Mouse (Mus musculus) olfactory bulb, adult 2 months (tissue): ENCODE measurements around the gene Defb47. TPM values are rescaled to one million over a fixed set of nuclear protein-coding genes. Genes with fewer than 3 reads are reported as not detected.

ENCODE experiments used
- H3K27ac ChIP-seq: fragments of 200-500 bp; 2 replicates; pipeline ENCODE4 v1.5.1; 2012; ENCODE audit warnings: low read depth, low read length; ENCODE audit not compliant: insufficient read depth
- H3K4me1 ChIP-seq: fragments of 200-500 bp; 2 replicates; pipeline ENCODE4 v1.6.1; 2012; ENCODE audit warnings: low read length; ENCODE audit not compliant: control insufficient read depth, insufficient read depth
- H3K4me3 ChIP-seq: fragments of 200-500 bp; 2 replicates; pipeline ENCODE4 v1.5.1; 2012; ENCODE audit warnings: mild to moderate bottlenecking, low read depth, low read length, moderate library complexity; ENCODE audit not compliant: insufficient read depth
- CTCF ChIP-seq: fragments of 200-500 bp; IDR thresholded peaks from 2 replicates; pipeline ENCODE4 v1.5.1; 2012; ENCODE audit warnings: low read depth, mild to moderate bottlenecking, low read length, moderate library complexity; ENCODE audit not compliant: insufficient read depth
- POLR2A ChIP-seq: fragments of 200-500 bp; IDR thresholded peaks from 2 replicates; pipeline ENCODE4 v1.6.1; 2012; ENCODE audit warnings: mild to moderate bottlenecking, low read depth, low read length, moderate library complexity; ENCODE audit not compliant: insufficient read depth
- WGBS: fragments of 180-500 bp; shearing (Covaris S2); methylation state at CpG from one replicate; pipeline ENCODE4 v1.1.7; 2018; 5-methylcytosine and 5-hydroxymethylcytosine counted together
- polyA plus RNA-seq: library from polyadenylated mRNA; stranded (reverse); fragments of >200 nt; gene quantifications from 2 replicates; pipeline ENCODE4 v1.2.4, GENCODE M21; 2012; ENCODE audit warnings: low replicate concordance; ENCODE audit not compliant: missing spikeins, insufficient read depth, insufficient read length

Gene Defb47
- polyA plus RNA-seq, 1 experiment: not detected

DNA sequence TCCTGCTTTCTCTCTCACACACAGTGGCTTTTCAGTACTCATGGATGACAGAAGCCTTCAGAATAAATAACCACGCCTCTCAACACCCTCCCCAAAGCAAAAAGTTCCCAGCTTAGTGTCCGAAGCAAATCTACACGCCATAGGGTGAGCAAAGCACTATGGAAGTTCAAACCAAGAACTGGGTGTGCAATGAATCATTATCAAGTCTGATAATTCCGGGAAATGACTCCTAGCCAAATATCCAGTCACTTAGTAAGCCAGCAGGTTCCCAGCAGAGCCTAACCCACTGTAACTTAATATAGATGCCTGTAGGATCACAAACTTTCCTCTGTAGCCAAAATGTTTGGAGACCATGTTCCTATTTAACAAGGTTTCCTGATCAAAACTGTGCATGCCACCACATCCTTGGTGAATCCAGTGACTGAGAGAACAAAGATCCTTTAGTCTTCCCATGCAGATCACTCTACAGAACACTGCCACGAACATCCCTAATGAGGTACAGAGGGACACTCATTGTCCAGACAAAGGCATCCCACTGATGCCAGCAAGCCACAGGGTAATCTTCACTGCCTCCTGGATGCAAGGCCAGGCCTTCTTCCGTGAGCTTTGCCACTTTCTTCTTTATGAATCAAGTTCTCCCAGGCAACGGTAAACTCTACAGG is 5.9 kb upstream of the Defb47 start:
- no peak for TF ChIP-seq CTCF
- no peak for TF ChIP-seq POLR2A
- Histone ChIP-seq H3K27ac (no peak overlapping the region), H3K4me3 (no peak overlapping the region), H3K4me1 (no peaks in the 10 kb centered on the region)
- 75% methylated on average over 7 of the region's 7 CpGs for WGBS

DNA sequence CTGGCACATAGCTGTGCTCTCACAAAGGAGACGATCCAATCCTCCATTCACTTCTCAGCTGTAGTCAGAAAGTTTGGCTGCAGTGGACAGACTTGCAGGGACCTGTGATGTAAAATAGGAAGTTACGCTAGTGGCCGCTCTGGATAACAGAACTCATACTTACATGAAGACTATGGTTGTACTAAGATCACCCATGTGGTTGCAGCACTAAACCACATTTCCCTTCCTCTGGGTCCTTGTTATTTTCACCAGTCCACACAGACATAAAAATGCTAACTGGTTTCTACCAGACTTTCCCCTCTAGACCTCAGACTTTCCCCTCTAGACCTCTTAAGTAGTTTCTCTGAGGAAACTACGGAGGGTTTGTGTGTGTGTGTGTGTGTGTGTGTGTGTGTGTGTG is 1.1 kb downstream of the Defb47 start:
- Histone ChIP-seq H3K27ac (no peak overlapping the region), H3K4me1 (no peaks in the 10 kb centered on the region), H3K4me3 (no peak overlapping the region)
- TF ChIP-seq POLR2A (no peak), CTCF (no peak)
- 92% methylated on average over 4 of the region's 4 CpGs for WGBS

DNA sequence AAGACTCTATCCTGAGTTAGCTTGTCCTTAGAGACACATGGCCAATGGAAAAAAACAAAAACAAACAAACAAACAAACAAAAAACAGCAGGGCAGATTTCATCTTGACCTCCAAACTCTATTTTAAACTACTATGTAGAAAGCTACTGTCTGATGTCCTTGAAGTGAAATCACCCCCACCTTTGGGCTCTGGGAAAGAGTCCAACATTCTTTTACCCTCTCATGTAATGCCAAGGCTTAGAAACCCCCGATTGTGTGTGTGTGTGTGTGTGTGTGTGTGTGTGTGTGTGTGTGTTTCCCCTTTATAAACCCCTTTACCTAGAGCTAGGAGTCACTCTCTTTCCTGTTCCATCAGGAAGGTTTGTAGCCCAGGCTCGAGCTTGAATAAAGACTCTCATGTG is 4.7 kb downstream of the Defb47 start:
- Histone ChIP-seq H3K4me1 (no peaks in the 10 kb centered on the region), H3K27ac (no peak overlapping the region), H3K4me3 (no peak overlapping the region)
- TF ChIP-seq POLR2A (no peak), CTCF (no peak)
- WGBS: 40% methylated on average over 2 of the region's 2 CpGs

DNA sequence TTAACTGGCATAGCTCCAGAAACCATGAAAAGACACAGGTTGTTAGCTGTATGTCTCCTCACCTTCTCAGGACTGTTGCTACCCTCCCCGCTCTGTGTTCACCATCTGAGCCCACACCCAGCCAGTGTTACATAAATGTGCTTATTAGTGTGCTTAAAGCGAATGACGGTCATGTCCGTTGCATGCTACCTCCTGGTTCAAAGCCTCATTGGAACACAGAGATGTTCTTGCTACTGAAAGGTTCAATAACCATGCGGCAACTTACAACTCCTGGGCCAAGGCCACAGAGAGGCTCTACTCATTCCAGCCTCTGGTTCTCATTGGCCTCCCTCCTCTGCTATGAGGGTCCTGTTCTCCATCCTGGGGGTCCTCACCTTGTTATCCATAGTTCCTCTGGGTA is 13.6 kb downstream of the Defb47 start, which contains the start of gene Defb43:
TSS of gene Defb43 (plus strand) at position 301 of the 400 bp plus-strand sequence.
- Histone ChIP-seq H3K4me1 (no peaks in the 10 kb centered on the region), H3K4me3 (no peak within 1 kb of the TSS), H3K27ac (no peak within 1 kb of the TSS)
- WGBS: 97% methylated on average over 5 of the region's 5 CpGs
- no peak for TF ChIP-seq CTCF
- TF ChIP-seq POLR2A: no peak

DNA sequence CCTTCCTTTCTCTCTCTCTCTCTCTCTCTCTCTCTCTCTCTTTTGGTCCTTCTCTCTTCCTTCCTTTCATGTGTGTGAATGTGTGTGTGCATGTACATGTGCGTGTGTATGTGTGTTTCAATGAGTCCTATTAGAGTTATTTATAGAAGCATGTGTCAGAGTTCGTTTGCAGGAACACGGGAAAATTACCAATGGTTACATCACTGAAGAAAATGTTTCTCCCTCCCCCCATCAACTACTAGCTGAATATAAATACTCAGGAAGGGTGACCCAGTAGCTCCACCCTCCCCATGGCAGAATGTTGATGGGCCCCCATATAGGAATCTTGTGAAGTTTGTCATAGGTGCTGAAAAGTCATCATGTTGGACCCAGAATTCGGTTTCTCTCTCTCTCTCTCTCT is 15.2 kb downstream of the Defb47 start:
- Histone ChIP-seq H3K4me1 (no peaks in the 10 kb centered on the region), H3K27ac (no peak overlapping the region), H3K4me3 (no peak overlapping the region)
- WGBS: 62% methylated on average over 4 of the region's 4 CpGs
- TF ChIP-seq POLR2A (no peak), CTCF (no peak)

DNA sequence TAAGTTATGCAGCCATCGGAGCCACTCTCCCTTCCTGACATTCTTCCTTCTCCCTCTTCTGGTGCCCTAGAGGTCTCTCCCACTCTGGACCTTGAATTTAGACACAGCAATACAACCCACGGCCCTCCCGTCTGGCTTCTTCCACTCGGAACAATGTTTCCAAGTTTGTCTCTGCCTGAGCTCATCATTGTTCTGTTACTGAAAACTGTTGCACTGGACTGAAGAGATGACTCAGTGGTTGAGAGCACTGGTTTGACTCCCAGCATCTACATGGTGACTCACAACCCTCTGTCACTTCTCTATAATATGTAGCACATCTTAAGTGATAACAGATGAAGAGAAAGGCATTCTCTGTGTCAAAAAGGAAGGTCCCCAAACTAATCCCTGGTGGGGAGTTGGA is 16.8 kb downstream of the Defb47 start:
- H3K4me1 ChIP-seq: no peaks in the 10 kb centered on the region
- 63% methylated on average over 4 of the region's 4 CpGs for WGBS
- no peak overlapping the region for H3K27ac ChIP-seq
- H3K4me3 ChIP-seq: no peak overlapping the region
- no peak for TF ChIP-seq POLR2A
- no peak for TF ChIP-seq CTCF

DNA sequence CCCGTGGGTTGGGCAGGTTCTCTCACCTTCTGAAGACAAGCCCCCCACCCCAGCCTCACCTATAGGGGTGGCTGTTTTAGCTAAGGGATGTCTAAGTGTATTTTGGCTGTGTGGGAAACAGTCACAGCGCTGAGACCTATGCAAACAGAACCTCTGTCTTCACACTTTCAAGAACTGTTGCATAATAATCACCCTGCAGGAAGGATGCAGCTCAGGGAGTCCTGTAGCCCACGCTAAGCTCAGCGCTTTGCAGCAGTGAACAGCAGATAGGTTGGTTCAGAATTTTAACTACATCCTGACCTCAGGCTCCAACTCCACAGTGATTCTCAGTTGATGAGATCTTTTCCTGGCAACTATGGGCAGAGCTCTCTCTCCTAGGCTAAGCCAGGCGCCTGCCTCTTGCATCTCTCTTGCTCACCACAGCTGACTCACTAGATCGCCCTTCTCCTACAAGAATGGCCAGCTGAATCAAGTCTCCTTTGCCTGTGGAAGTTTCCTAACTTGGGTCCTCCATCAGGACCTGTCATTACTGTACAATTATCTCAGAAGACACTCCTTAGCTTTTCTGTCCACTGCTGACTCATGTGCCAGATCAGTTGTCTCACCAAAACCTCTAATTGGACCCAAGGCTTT is 22.8 kb downstream of the Defb47 start:
- Histone ChIP-seq H3K4me3 (no peak overlapping the region), H3K27ac (no peak overlapping the region), H3K4me1 (0 out of 2 replicates have a peak, but pooled peaks cover 5% of the 10 kb centered on the region)
- 45% methylated on average over 6 of the region's 6 CpGs for WGBS
- no peak for TF ChIP-seq CTCF
- no peak for TF ChIP-seq POLR2A

DNA sequence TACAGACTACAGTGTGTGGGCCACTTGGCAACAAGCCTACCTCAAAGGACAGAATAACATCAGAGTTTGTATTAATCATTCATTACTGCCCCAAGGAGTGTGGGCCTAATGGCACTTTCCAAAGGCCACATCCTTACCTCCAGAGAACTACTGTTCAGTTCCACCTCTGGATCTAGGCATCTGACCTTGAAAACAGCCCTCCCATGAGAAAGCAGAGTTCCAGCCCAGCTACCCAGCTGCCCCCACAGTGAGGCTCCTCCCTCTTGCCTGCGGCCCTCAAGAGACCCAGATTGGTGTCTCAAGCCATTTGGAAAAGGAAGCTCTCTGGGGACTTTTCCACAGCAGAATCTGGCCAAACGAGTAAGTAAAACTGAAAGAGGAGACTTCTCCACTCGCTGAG is 48.8 kb downstream of the Defb47 start, which contains the start of gene Defb42:
TSS of gene Defb42 (plus strand) at position 301 of the 400 bp plus-strand sequence.
- H3K4me3 ChIP-seq: no peak within 1 kb of the TSS
- 88% methylated on average over 3 of the region's 3 CpGs for WGBS
- no peak within 1 kb of the TSS for H3K27ac ChIP-seq
- no peak for TF ChIP-seq CTCF
- no peak for TF ChIP-seq POLR2A
- no peaks in the 10 kb centered on the region for H3K4me1 ChIP-seq

DNA sequence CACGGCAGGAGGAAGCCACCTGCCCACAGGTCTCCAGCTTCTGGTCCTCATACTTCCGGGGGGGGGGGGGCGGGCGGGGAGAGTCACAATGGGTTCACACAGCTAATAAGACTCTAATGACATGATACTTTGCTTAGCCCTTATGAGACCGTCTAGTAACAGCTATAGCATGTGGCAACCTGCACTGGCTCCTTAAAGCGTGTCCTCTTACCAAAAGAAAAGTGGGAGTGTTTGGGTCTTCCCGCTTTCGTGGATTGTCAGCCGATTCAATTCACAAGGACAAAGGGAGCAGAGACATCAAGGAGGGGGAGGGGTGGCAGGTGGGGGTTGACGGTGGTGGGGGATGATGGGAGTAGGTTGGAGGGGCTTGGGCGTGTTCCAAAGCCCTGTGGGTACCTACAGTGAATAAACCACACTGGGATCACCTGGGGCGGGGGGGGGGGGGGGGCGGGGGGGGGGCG is 52.1 kb downstream of the Defb47 start, which contains the start of gene Defb30:
TSS of gene Defb30 (minus strand) at position 51 of the 461 bp plus-strand sequence.
- Histone ChIP-seq H3K4me1 (peaks cover 4% of the 10 kb centered on the region; the same call in 1 of the 2 replicates), H3K27ac (no peak within 1 kb of the TSS), H3K4me3 (no peak within 1 kb of the TSS)
- TF ChIP-seq POLR2A: no peak
- TF ChIP-seq CTCF: no peak
- WGBS: 72% methylated on average over 14 of the region's 14 CpGs

Other genes with a start within 250 kb of the Defb47 start
- not detected in 2 replicates for gene Ints6, start 236.9 kb upstream of the Defb47 start, polyA plus RNA-seq
- gene Wdfy2, start 160.4 kb upstream of the Defb47 start, polyA plus RNA-seq: not detected in 2 replicates
- not detected in 2 replicates for gene Defb48, start 13.6 kb upstream of the Defb47 start, polyA plus RNA-seq
- not detected in 2 replicates for gene Defb43, start 13.7 kb downstream of the Defb47 start, polyA plus RNA-seq
- gene Defb42, start 48.9 kb downstream of the Defb47 start, polyA plus RNA-seq: not detected in 2 replicates
- gene Defb30, start 51.9 kb downstream of the Defb47 start, polyA plus RNA-seq: not detected in 2 replicates